Mouse (Mus musculus) kidney, adult 2 months (tissue): ENCODE results near the gene Stx5a.

Experiments
- CTCF ChIP-seq: fragments of 200-500 bp; conservative IDR thresholded peaks from 2 replicates; pipeline ENCODE4 v1.5.1; 2011; ENCODE audit warnings: low read depth, mild to moderate bottlenecking, control low read depth, low read length, moderate library complexity, mixed read lengths; ENCODE audit not compliant: insufficient read depth, insufficient read length
- POLR2A ChIP-seq: fragments of 200-500 bp; IDR thresholded peaks from one replicate; pipeline ENCODE4 v1.6.1; 2011; ENCODE audit warnings: low read depth, low read length, control low read depth

DNA sequence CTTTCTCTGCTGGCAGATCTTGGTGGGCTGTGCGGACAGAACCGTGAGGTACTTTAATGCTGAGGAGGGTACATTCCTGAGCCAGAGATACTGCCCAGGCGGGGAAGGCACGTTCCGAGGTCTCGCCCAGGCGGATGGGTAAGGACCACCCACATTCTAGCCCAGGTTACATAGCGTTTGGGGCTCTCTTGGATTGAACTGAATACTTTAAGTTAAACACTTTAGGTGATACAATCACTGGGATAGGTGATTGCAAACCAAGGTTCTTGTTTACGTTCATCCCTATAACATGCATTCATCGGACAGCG, 5.1 kb upstream of the Stx5a start:
- TF ChIP-seq CTCF: no peak
- TF ChIP-seq POLR2A: no peak
